Mouse (Mus musculus) olfactory bulb, adult 2 months (tissue): Measurements from ENCODE around the gene Dlat.

Experiments used
- CTCF ChIP-seq: fragments of 200-500 bp; IDR thresholded peaks from 2 replicates; pipeline ENCODE4 v1.5.1; 2012; ENCODE audit warnings: low read depth, mild to moderate bottlenecking, low read length, moderate library complexity; ENCODE audit not compliant: insufficient read depth
- POLR2A ChIP-seq: fragments of 200-500 bp; IDR thresholded peaks from 2 replicates; pipeline ENCODE4 v1.6.1; 2012; ENCODE audit warnings: mild to moderate bottlenecking, low read depth, low read length, moderate library complexity; ENCODE audit not compliant: insufficient read depth

DNA sequence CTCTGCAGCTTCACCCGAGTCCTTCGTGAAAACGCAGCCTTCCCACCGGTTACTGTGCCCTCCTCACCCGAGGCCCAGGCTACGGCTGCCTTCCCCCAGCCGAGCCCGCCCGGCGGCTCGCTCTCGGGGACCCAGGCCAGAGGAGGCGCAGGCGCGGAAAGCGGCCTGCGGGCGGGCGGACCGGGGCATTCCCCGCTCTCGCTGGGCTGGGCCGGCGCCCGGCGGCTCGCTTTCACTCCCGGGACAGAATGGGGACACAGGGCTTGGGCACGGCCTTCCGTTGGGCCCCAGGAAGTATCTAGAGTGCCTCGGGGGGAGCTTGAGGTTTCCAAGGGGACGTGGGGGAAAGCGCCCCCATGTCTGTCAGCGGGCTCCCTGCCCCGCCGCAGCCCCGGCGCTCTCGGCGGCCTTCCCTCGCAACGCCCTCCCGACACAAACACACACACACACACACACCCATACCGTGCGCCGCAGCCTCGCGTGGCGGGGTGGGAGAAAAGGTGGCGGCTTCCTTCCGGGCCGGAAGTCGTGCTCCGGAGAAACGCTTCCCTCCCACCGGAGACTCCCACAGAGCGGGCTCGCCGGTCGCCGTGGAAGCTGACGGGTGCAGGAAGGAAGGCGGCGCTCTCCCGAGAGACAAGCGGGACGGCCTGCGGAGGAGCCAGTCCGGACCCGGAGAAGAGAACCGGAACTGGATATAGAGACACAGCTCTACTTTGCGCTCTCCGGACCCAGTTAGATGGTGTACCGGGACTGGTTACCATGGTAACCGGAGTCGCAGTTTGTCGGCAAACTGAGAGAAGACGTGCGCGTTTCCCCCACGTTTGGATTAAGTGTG, 42.6 kb downstream of the Dlat start, which contains the start of the genes Pih1d2 and Nkapd1:
- TF ChIP-seq POLR2A (no peak), CTCF (no peak)
